Mouse (Mus musculus): ENCODE data around the gene Kank2. TPM values are rescaled to one million over a fixed set of nuclear protein-coding genes. Genes with fewer than 3 reads are reported as not detected.

Gene Kank2
- polyA plus RNA-seq, 1 experiment from 2014 or later, result 4.7 TPM

Other genes with a start within 250 kb of the Kank2 start
- 53.9 and 61.7 TPM in 2 replicates for gene Timm29, start 206.0 kb downstream of the Kank2 start, polyA plus RNA-seq (2014; fragmentation: Nextera tagmentation; extraction: Ambion mirVana)
- 16.0 and 16.9 TPM in 2 replicates for gene Yipf2, start 205.9 kb downstream of the Kank2 start, polyA plus RNA-seq (2014; fragmentation: Nextera tagmentation; extraction: Ambion mirVana)
- gene Smarca4, start 182.6 kb downstream of the Kank2 start, polyA plus RNA-seq (2014; fragmentation: Nextera tagmentation; extraction: Ambion mirVana), result 142 and 146 TPM in 2 replicates
- 17.9 and 22.0 TPM in 2 replicates for gene Ldlr, start 75.3 kb downstream of the Kank2 start, polyA plus RNA-seq (2014; fragmentation: Nextera tagmentation; extraction: Ambion mirVana)
- 94.3 and 101 TPM in 2 replicates for gene Spc24, start 38.4 kb downstream of the Kank2 start, polyA plus RNA-seq (2014; fragmentation: Nextera tagmentation; extraction: Ambion mirVana)
- 0.74 TPM in 1 of 2 replicates, not detected in the other for gene Angptl8, start 36.8 kb upstream of the Kank2 start, polyA plus RNA-seq (2014; fragmentation: Nextera tagmentation; extraction: Ambion mirVana)
- gene Dock6, start 53.9 kb upstream of the Kank2 start, polyA plus RNA-seq (2014; fragmentation: Nextera tagmentation; extraction: Ambion mirVana), result 16.3 and 21.4 TPM in 2 replicates
- gene Rab3d, start 119.4 kb upstream of the Kank2 start, polyA plus RNA-seq (2014; fragmentation: Nextera tagmentation; extraction: Ambion mirVana), result 8.6 and 9.5 TPM in 2 replicates
- gene Ccdc159, start 128.7 kb upstream of the Kank2 start, polyA plus RNA-seq (2014; fragmentation: Nextera tagmentation; extraction: Ambion mirVana), result 3.3 and 3.9 TPM in 2 replicates
- gene Tmem205, start 128.8 kb upstream of the Kank2 start, polyA plus RNA-seq (2014; fragmentation: Nextera tagmentation; extraction: Ambion mirVana), result 34.7 and 39.3 TPM in 2 replicates
- 21.0 and 22.3 TPM in 2 replicates for gene Plppr2, start 138.3 kb upstream of the Kank2 start, polyA plus RNA-seq (2014; fragmentation: Nextera tagmentation; extraction: Ambion mirVana)
- 14.6 and 20.4 TPM in 2 replicates for gene Swsap1, start 157.0 kb upstream of the Kank2 start, polyA plus RNA-seq (2014; fragmentation: Nextera tagmentation; extraction: Ambion mirVana)
- 4.2 and 5.2 TPM in 2 replicates for gene Epor, start 164.8 kb upstream of the Kank2 start, polyA plus RNA-seq (2014; fragmentation: Nextera tagmentation; extraction: Ambion mirVana)
- gene Rgl3, start 190.7 kb upstream of the Kank2 start, polyA plus RNA-seq (2014; fragmentation: Nextera tagmentation; extraction: Ambion mirVana), result 2.0 and 2.1 TPM in 2 replicates
- gene Ccdc151, start 203.9 kb upstream of the Kank2 start, polyA plus RNA-seq (2014; fragmentation: Nextera tagmentation; extraction: Ambion mirVana), result 5.5 and 5.7 TPM in 2 replicates
- 84.6 TPM in 2 replicates for gene Prkcsh, start 204.1 kb upstream of the Kank2 start, polyA plus RNA-seq (2014; fragmentation: Nextera tagmentation; extraction: Ambion mirVana)